Mouse (Mus musculus) liver, embryonic 16.5 days (tissue): Measurements from ENCODE around the gene Dnase2a. TPM values are rescaled to one million over a fixed set of nuclear protein-coding genes. Genes with fewer than 3 reads are reported as not detected.

Experiments used
- ATAC-seq: fragments of 200-750 bp; cut with Nextera tagmentation; 2 replicates; pipeline ENCODE4 v1.8.0; 2017; ENCODE audit warnings: low read depth, mild to moderate bottlenecking, moderate number of reproducible peaks, moderate library complexity
- H3K27ac ChIP-seq: fragments of 300-500 bp; sonication (generic); 2 replicates; pipeline ENCODE4 v1.5.1; 2014; ENCODE audit warnings: mild to moderate bottlenecking, low read length
- H3K27me3 ChIP-seq: fragments of 300-500 bp; sonication (generic); 2 replicates; pipeline ENCODE4 v1.6.1; 2014; ENCODE audit warnings: low read depth, low read length, mixed read lengths; ENCODE audit not compliant: control insufficient read depth, insufficient read depth
- H3K36me3 ChIP-seq: fragments of 300-500 bp; sonication (generic); 2 replicates; pipeline ENCODE4 v1.6.1; 2014; ENCODE audit warnings: mild to moderate bottlenecking; ENCODE audit not compliant: control insufficient read depth, insufficient read depth
- H3K4me1 ChIP-seq: fragments of 300-500 bp; sonication (generic); 2 replicates; pipeline ENCODE4 v1.6.1; 2014; ENCODE audit warnings: low read depth, low read length, mixed read lengths; ENCODE audit not compliant: control insufficient read depth
- H3K4me2 ChIP-seq: fragments of 300-500 bp; sonication (generic); 2 replicates; pipeline ENCODE4 v1.6.1; 2014; ENCODE audit warnings: low read depth, low read length, mixed read lengths
- H3K4me3 ChIP-seq: fragments of 300-500 bp; sonication (generic); 2 replicates; pipeline ENCODE4 v1.5.1; 2014; ENCODE audit warnings: low read depth, mild to moderate bottlenecking, low read length
- H3K9ac ChIP-seq: fragments of 300-500 bp; sonication (generic); 2 replicates; pipeline ENCODE4 v1.6.1; 2014; ENCODE audit warnings: low read depth, low read length
- H3K9me3 ChIP-seq: fragments of 300-500 bp; sonication (generic); replicated peaks from 2 replicates; pipeline ENCODE4 v1.6.1; 2016; ENCODE audit warnings: low read length; ENCODE audit not compliant: control insufficient read depth
- WGBS: fragments of 180-500 bp; shearing (Covaris S2); extraction: QIAGEN DNeasy Blood & Tissue Kit; methylation state at CpG from one replicate; pipeline ENCODE4 v1.1.7; 2014; ENCODE audit not compliant: insufficient replicate concordance; 5-methylcytosine and 5-hydroxymethylcytosine counted together
- polyA plus RNA-seq: library from polyadenylated mRNA; unstranded; fragments of >200 nt; fragmentation: Nextera tagmentation; extraction: Ambion mirVana; gene quantifications from 2 replicates; pipeline ENCODE4 v1.2.1, GENCODE M21; 2015

Dnase2a gene
- polyA plus RNA-seq, 1 experiment from 2014 or later, result 12.5 TPM

DNA sequence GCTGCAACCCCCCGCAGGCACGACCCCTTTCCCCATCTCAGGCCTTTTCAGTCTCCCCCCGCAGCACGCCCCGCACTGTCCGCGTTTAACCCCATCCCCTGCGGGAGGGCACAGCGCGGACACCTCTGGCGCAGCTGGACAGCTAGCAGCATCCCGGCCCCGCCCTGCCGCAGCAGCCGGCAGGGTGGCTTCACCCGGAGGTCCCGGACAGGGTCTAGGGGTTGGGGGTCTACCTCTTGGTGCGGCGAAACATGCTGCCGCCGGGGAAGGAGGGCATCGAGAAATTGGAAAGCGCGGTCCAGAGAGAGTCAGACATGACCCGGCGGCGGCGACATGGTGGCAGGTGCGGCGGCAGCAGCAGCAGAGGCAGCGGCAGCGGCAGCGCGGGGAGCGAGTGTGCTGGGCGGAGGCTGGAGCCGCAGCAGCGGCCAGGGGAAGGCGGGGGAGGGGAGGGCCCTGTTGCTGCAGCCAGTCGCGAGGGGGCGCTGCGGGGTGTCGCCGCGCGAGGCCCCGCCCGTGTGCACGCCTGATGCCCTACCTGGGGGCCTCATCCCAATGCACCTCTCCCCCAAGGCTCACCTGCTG is 28.7 kb downstream of the Dnase2a start, which contains the start of gene Mast1:
Mast1 (minus strand) TSS at position 398 of the 585 bp plus-strand sequence.
- peaks cover 17% of the 10 kb centered on the region for H3K4me1 ChIP-seq
- peak within 1 kb of the TSS; percentile 51 for H3K4me3 ChIP-seq
- H3K27ac ChIP-seq, result no peak within 1 kb of the TSS
- peak within 1 kb of the TSS; percentile 74 for H3K4me2 ChIP-seq
- no peaks in the 10 kb centered on the region for H3K9me3 ChIP-seq
- H3K36me3 ChIP-seq, result no peaks in the 10 kb centered on the region
- H3K27me3 ChIP-seq, result peaks cover 69% of the 10 kb centered on the region
- no peak within 1 kb of the TSS for H3K9ac ChIP-seq
- WGBS, result under 1% methylated on average over 49 of the region's 50 CpGs
- peak; percentile 54; the same call in 1 of the 2 replicates for ATAC-seq

DNA sequence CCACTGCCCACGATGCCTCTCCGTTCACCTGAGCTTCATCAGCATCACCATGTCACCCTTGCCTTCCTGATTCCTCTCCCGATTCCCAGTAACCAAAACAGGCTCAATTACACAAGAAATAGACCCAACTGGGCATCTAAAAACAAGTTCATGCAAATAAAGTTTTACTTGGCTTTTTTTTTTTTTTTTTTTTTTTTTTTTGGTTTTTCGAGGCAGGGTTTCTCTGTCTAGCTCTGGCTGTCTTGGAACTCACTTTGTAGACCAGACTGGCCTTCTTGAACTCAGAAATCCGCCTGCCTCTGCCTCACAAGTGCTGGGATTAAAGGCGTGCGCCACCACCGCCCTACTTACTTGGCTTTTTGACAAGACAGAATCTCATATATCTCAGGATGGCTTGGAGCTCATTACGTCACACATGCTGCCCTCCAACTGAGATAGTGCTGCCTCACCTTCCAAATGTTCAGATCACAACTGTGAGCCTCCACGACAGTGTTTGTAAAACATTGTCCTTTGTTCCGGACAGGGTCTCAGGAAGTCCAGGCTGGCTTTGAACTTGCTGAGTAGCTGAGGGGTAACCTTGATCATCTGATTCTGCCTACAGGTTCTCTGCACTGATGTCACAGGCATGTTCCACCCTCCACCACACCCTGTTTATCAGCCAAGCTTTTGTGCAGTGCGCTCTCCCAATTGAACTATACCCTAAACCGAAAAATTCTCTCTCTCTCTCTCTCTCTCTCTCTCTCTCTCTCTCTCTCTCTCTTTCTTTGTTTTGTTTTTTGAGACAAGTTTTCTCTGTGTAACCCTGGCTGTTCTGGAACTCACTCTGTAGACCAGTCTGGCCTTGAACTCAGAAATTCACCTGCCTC is 29.5 kb downstream of the Dnase2a start:
- ATAC-seq, result no peak
- H3K36me3 ChIP-seq, result no peaks in the 10 kb centered on the region
- H3K27me3 ChIP-seq, result peaks cover 64% of the 10 kb centered on the region
- no peak overlapping the region for H3K4me2 ChIP-seq
- H3K4me3 ChIP-seq, result no peak overlapping the region
- no peak overlapping the region for H3K9ac ChIP-seq
- H3K9me3 ChIP-seq, result no peaks in the 10 kb centered on the region
- no peak overlapping the region for H3K27ac ChIP-seq
- 48% methylated on average over 13 of the region's 13 CpGs for WGBS
- peaks cover 17% of the 10 kb centered on the region for H3K4me1 ChIP-seq

DNA sequence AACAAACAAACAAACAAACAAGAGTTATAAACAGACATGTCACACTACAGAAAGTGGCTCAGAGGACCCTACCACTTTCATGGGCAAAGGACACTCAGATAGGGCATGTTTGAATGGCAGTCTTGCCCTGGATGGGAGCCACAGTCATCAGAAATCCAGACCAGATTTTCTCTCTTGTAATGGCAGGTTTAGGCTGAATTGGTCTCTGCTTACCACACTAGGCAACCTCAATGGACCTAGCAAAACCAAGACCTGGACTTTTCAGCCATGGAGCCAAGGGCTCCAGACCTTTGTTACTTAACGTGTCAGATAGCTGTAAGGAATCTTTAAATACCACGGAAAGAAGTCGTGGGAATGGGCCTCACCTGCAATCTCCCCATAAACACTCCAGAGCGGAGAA is 35.3 kb downstream of the Dnase2a start:
- WGBS, result 17% methylated on average over 4 of the region's 4 CpGs
- no peak for ATAC-seq
- Histone ChIP-seq H3K9me3 (no peaks in the 10 kb centered on the region), H3K4me3 (no peak overlapping the region), H3K4me1 (peaks cover 13% of the 10 kb centered on the region), H3K27me3 (peaks cover 69% of the 10 kb centered on the region), H3K27ac (no peak overlapping the region), H3K4me2 (no peak overlapping the region), H3K9ac (no peak overlapping the region), H3K36me3 (no peaks in the 10 kb centered on the region)

DNA sequence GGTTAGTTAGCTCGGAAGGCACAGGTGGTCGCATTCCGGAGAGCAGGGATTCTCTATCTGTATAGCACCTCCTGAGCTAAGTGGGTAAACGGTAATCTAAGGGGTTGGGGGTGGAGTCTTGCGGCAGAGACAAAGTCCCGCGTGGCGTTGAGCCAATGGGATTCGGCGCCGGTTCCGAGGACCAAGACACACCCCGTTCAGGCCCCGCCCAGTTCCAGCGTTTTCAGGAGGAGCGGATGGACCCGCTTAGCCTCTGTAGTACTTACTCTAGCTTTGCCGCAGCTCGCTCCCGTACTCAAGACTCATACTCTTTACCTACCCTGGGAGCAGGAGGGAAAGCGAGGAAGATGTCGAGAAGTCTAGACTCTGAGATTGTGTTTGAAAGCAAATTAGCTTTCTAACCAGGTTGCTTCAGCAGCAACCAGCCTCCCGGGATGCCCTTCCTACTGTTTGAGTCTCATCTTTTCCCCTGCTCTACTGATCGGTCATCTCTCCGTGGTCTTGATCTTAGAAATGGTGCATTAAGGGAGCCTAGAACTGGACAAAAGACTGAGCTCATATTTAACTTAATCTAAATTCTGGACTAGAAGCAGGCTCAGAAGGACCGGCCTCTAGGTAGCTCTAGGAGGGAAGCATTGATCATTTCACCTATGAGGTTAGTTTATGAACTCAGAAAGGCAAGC is 36.3 kb downstream of the Dnase2a start:
- peak overlapping the region; percentile 17 for H3K4me2 ChIP-seq
- no peak overlapping the region for H3K27ac ChIP-seq
- H3K4me1 ChIP-seq, result peaks cover 13% of the 10 kb centered on the region
- H3K27me3 ChIP-seq, result peaks cover 66% of the 10 kb centered on the region
- peak overlapping the region; percentile 9; the same call in 1 of the 2 replicates for H3K4me3 ChIP-seq
- WGBS, result 3% methylated on average over 26 of the region's 26 CpGs
- no peak overlapping the region for H3K9ac ChIP-seq
- ATAC-seq, result peak; percentile 83
- no peaks in the 10 kb centered on the region for H3K36me3 ChIP-seq
- H3K9me3 ChIP-seq, result no peaks in the 10 kb centered on the region

DNA sequence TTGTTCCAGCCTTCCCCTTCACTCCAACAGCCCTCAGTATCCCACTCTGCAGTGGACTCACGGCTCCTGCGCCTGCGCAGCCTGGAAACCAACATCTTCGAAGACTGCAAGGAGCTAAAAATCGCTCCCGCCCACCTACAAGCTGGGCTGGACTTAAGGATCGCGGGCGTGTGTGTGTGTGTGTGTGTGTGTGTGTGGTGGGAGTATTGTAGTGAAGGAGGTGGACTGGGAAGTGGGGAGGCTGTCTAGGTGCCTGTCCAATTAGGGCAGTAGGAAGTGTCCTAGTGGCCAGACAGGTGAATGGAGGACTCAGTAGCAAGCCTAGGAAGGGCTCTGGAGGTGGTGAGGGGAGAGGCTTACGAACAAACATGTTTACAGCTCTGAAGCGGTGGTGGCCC is 36.9 kb downstream of the Dnase2a start:
- no peak for ATAC-seq
- 8% methylated on average over 11 of the region's 11 CpGs for WGBS
- H3K9me3 ChIP-seq, result no peaks in the 10 kb centered on the region
- H3K36me3 ChIP-seq, result no peaks in the 10 kb centered on the region
- no peak overlapping the region for H3K9ac ChIP-seq
- peaks cover 70% of the 10 kb centered on the region for H3K27me3 ChIP-seq
- H3K4me3 ChIP-seq, result no peak overlapping the region
- H3K4me2 ChIP-seq, result no peak overlapping the region
- H3K4me1 ChIP-seq, result peaks cover 13% of the 10 kb centered on the region
- no peak overlapping the region for H3K27ac ChIP-seq

DNA sequence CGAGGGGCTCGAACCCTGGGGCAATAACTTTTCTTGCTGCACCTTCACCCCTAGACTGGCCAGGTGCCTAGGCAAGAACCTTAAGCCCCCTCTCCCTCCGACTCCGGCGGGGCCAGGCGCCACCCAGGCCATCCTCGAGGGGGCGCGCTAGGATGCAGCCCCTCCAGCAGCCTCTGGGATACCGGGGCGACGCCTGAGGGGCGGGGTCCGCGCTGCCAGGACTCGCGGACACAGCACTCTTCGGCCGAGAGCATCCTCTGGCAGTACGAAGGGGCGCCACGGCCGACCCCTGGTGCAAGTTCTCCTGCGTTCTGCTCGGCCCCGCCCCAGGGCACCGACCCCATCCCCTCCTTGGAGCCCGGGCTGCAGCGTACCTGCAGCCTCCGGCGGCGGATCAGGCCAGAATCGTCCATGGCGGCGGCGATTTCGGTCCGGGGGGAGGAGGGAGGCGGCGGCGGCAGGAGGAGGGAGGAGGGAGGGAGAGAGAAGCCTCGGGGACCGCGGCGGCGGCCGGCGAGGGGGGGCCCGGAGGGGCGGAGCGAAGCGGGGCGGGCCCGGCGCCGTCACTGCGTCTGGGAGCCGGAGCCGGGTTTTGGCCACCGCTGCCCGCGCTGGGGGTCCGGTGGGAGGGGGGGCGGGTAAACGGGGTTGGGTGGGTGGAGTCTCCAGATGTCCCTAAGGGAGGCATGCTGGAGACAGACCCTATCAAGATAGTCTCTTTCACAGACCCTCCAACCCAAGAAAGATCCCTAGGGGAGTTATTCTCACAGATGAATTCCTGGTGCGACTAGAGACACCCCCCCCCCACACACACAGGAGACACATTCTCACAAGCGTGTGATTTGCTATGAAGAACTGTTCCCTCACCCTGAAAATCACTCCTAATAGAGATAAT is 37.5 kb downstream of the Dnase2a start:
- under 1% methylated on average over 38 of the region's 67 CpGs for WGBS
- ATAC-seq, result no peak
- Histone ChIP-seq H3K27ac (no peak overlapping the region), H3K4me3 (peak overlapping the region; percentile 24), H3K36me3 (no peaks in the 10 kb centered on the region), H3K27me3 (peaks cover 76% of the 10 kb centered on the region), H3K4me1 (peaks cover 13% of the 10 kb centered on the region), H3K9ac (no peak overlapping the region), H3K9me3 (no peaks in the 10 kb centered on the region), H3K4me2 (peak overlapping the region; percentile 36)

DNA sequence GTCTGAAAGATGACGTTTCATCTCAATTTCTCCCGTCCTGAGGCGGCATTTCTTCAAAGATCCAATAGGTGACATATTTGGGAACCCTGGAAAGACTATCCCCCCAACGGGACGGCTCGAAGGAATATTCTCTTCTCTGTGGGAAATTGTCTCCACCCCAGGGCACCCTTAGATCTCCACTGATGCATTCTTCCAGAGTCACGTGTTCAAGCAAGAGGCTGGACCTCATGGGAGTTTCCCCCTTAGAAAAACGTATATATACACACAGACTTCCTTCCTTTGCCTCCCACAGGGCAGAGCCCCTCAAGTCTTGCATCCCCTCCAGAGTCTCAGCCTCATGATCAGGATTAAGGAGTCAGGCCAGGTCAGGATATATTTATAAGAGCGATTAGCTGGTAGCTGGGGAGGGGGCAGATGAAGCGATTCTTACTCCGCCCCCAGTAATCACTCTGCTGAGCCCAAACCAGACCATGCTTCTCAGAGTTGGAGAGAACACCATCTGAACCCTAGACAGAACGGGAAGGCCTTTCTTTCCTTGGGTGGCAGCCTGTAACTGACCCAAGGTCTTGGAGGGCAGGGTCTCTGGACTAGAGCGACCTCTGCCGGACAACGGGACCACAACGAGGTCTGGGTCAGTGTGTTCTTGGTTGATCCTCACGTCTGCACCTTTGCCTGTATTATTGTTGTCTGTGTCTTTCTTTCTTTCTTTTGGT is 38.3 kb downstream of the Dnase2a start, which contains the start of gene Rtbdn:
Rtbdn (plus strand) TSS at position 464 of the 713 bp plus-strand sequence.
- H3K9ac ChIP-seq, result no peak within 1 kb of the TSS
- no peaks in the 10 kb centered on the region for H3K9me3 ChIP-seq
- H3K4me3 ChIP-seq, result peak within 1 kb of the TSS; percentile 24
- 10% methylated on average over 17 of the region's 17 CpGs for WGBS
- no peak within 1 kb of the TSS for H3K27ac ChIP-seq
- H3K27me3 ChIP-seq, result peaks cover 79% of the 10 kb centered on the region
- peak within 1 kb of the TSS; percentile 36 for H3K4me2 ChIP-seq
- no peak for ATAC-seq
- H3K4me1 ChIP-seq, result peaks cover 13% of the 10 kb centered on the region
- H3K36me3 ChIP-seq, result no peaks in the 10 kb centered on the region

DNA sequence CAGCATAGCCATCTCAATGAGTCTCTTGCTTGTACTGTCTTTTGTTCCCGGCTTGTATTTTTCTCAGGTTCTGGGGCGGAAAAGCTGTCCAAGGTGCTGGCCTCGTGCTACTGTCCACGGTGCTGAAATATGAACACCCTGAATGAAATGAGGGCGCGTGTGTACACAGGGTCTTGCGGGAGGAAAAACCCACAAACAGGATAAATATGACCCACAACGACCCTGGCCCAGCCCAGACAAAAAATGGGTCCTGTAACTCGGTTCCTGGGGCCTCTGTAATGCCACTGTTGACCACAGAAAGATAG is 38.8 kb downstream of the Dnase2a start:
- H3K4me2 ChIP-seq, result no peak overlapping the region
- ATAC-seq, result no peak
- WGBS, result 12% methylated on average over 9 of the region's 9 CpGs

More for the DNA sequence above, 38.8 kb downstream of the Dnase2a start:
- H3K27ac ChIP-seq, result no peak overlapping the region
- no peak overlapping the region for H3K4me3 ChIP-seq
- no peak overlapping the region for H3K9ac ChIP-seq
- H3K27me3 ChIP-seq, result peaks cover 82% of the 10 kb centered on the region
- H3K36me3 ChIP-seq, result no peaks in the 10 kb centered on the region
- H3K9me3 ChIP-seq, result no peaks in the 10 kb centered on the region
- H3K4me1 ChIP-seq, result peaks cover 13% of the 10 kb centered on the region
